Mouse (Mus musculus): Measurements from ENCODE around the gene Asgr1.

DNA sequence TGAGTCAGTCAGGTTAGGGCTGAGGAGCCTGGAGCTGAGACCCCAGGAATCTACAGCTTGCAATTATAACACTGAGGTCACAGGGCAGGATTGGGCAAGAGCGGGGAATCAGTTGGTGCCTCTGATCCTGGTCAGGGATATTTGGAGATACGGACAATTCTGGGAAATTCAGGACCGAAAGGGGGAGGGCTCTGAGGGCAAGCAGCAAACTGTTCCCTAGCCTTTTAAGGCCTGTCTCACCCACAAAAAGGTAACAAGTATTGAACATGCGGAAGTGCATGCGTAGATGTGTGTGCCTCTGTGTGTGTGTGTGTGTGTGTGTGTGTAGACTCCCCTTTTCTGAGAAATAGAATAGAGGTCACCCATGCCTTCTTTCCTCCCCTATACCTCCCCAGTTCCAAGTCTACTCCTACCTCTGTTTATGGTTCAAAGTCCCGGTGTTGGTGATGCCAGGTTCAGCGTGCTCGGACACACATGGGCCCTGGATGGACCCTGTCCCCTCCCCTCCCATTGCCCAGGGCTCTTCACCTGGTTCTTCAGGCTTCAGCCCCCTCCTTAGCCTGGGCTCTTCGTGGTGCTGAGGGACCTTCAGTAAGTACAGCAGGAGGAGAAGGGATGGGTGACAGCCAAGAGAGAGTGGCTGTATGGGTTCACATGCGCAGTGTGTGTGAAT, at the start of gene Asgr1:
- TF ChIP-seq POLR2A (IDR thresholded peaks at IDR 0.05; ENCODE audit: insufficient read length, low read depth) (no peak), USF1 (IDR thresholded peaks at IDR 0.05; ENCODE audit: low read depth) (no peak), E2F4 (IDR thresholded peaks at IDR 0.05; ENCODE audit: insufficient read depth) (no peak), TCF3 (IDR thresholded peaks at IDR 0.05; ENCODE audit: insufficient read length, low read depth) (no peak), SRF (IDR thresholded peaks at IDR 0.05; ENCODE audit: control insufficient read depth, insufficient read length, low read depth) (no peak), MAX (IDR thresholded peaks at IDR 0.05; ENCODE audit: low read depth) (no peak)
